Mouse (Mus musculus) granulocyte monocyte progenitor cell, adult 5-6 weeks (primary cell): Measurements from ENCODE around the gene Actn4. TPM values are rescaled to one million over a fixed set of nuclear protein-coding genes. Genes with fewer than 3 reads are reported as not detected.
"Not testable (repeated sequence)": the region's sequence is repeated elsewhere in the genome, so short reads cannot be mapped to it uniquely, and the experiment has no call there.

ENCODE experiments used
- ATAC-seq: replicated peaks from 2 replicates; pipeline ENCODE4 v1.8.0; 2016; ENCODE audit warnings: mild to moderate bottlenecking, moderate TSS enrichment, inconsistent platforms; ENCODE audit not compliant: poor library complexity, severe bottlenecking
- total RNA-seq, 2 experiments: library from RNA; stranded (forward) in 1 of 2; stranded (reverse) in 1 of 2; fragments of 200-712, 200-1000 nt in 1 of 2; fragments of >200 nt in 1 of 2; fragmentation: Nextera tagmentation in 1 of 2; gene quantifications; 2 replicates each; pipeline ENCODE4 v1.2.3; 2014 to 2017

Actn4 gene
- total RNA-seq, 2 experiments from 2014 or later, result 47.1 to 94.3 TPM

- ATAC-seq, result no peak
These were observed 9.7 kb upstream of the Actn4 start for GRCm38 (mm10) chr7:28971770-28972269.

- ATAC-seq, result peak; percentile 64
These were observed 8.9 kb upstream of the Actn4 start for GRCm38 (mm10) chr7:28971029-28971428.

- ATAC-seq, result no peak
These were observed 7.7 kb upstream of the Actn4 start for GRCm38 (mm10) chr7:28969672-28970394.

- no peak for ATAC-seq
These were observed 7.1 kb upstream of the Actn4 start for GRCm38 (mm10) chr7:28969271-28969670.

GRCm38 (mm10) chr7:28968120-28968519 is 6.0 kb upstream of the Actn4 start:
- not testable (repeated sequence) for ATAC-seq

GRCm38 (mm10) chr7:28966751-28967505 is 4.8 kb upstream of the Actn4 start:
- ATAC-seq, result no peak

GRCm38 (mm10) chr7:28966181-28966580 is 4.0 kb upstream of the Actn4 start:
- no peak for ATAC-seq

GRCm38 (mm10) chr7:28965346-28965840 is 3.3 kb upstream of the Actn4 start:
- no peak for ATAC-seq

GRCm38 (mm10) chr7:28963399-28963923 is 1.3 kb upstream of the Actn4 start:
- no peak for ATAC-seq

GRCm38 (mm10) chr7:28961584-28961926 is 585 bp downstream of the Actn4 start:
- ATAC-seq, result no peak

- ATAC-seq, result no peak
These were observed 1.6 kb downstream of the Actn4 start for GRCm38 (mm10) chr7:28960354-28961046.

GRCm38 (mm10) chr7:28959505-28960045 is 2.6 kb downstream of the Actn4 start:
- ATAC-seq, result no peak

- ATAC-seq, result no peak
These were observed 3.4 kb downstream of the Actn4 start for GRCm38 (mm10) chr7:28958770-28959169.

- no peak for ATAC-seq
These were observed 4.0 kb downstream of the Actn4 start for GRCm38 (mm10) chr7:28957997-28958725.

GRCm38 (mm10) chr7:28957286-28957685 is 4.9 kb downstream of the Actn4 start:
- ATAC-seq, result no peak

- no peak for ATAC-seq
These were observed 5.9 kb downstream of the Actn4 start for GRCm38 (mm10) chr7:28956270-28956669.

GRCm38 (mm10) chr7:28955295-28955897 is 6.7 kb downstream of the Actn4 start:
- ATAC-seq, result peak; percentile 73

- peak; percentile 74 for ATAC-seq
These were observed 7.4 kb downstream of the Actn4 start for GRCm38 (mm10) chr7:28954773-28955172.
